Mouse (Mus musculus): ENCODE measurements around the gene Wfikkn2. TPM values are rescaled to one million over a fixed set of nuclear protein-coding genes. Genes with fewer than 3 reads are reported as not detected.

The Wfikkn2 gene
- polyA plus RNA-seq, 1 experiment from 2014 or later: 0.15 TPM

- Histone ChIP-seq H3K4me2 (peak overlapping the region; percentile 98), H3K9ac (no peak overlapping the region), H3K36me3 (replicated peaks) (peaks cover 7% of the 10 kb centered on the region), H3K9me3 (replicated peaks) (no peaks in the 10 kb centered on the region), H3K27me3 (no peaks in the 10 kb centered on the region), H3K27ac (replicated peaks) (peak overlapping the region; percentile 87; the same call in 1 of the 2 replicates), H3K4me3 (replicated peaks) (no peak overlapping the region; the same call in 1 of the 2 replicates), H3K4me1 (replicated peaks) (peaks cover 28% of the 10 kb centered on the region)
- no peak for ATAC-seq (ENCODE audit: insufficient read depth)
- WGBS (ENCODE audit: insufficient replicate concordance): 50% methylated on average over 8 of the region's 8 CpGs
Observed at GRCm38 (mm10) chr11:94208811-94209675, 36.8 kb downstream of the Wfikkn2 start.

GRCm38 (mm10) chr11:94206398-94207114, 39.2 kb downstream of the Wfikkn2 start:
- no peak for ATAC-seq (ENCODE audit: insufficient read depth)
- H3K27me3 ChIP-seq: no peaks in the 10 kb centered on the region

GRCm38 (mm10) chr11:94203066-94203465, 42.7 kb downstream of the Wfikkn2 start:
- H3K4me2 ChIP-seq: no peak overlapping the region
- no peaks in the 10 kb centered on the region for H3K27me3 ChIP-seq
- no peak overlapping the region for H3K4me3 ChIP-seq (replicated peaks)
- H3K9me3 ChIP-seq (replicated peaks): no peaks in the 10 kb centered on the region
- H3K27ac ChIP-seq (replicated peaks): no peak overlapping the region
- H3K36me3 ChIP-seq (replicated peaks): no peaks in the 10 kb centered on the region
- WGBS (ENCODE audit: insufficient replicate concordance): 62% methylated on average over 3 of the region's 3 CpGs
- no peak overlapping the region for H3K9ac ChIP-seq
- peaks cover 55% of the 10 kb centered on the region for H3K4me1 ChIP-seq (replicated peaks)
- ATAC-seq (ENCODE audit: insufficient read depth): no peak

More at GRCm38 (mm10) chr11:94206398-94207114, 39.2 kb downstream of the Wfikkn2 start:
- H3K9ac ChIP-seq: no peak overlapping the region
- no peak overlapping the region for H3K4me2 ChIP-seq
- H3K36me3 ChIP-seq (replicated peaks): no peaks in the 10 kb centered on the region
- no peak overlapping the region for H3K4me3 ChIP-seq (replicated peaks)
- peaks cover 26% of the 10 kb centered on the region for H3K4me1 ChIP-seq (replicated peaks)
- WGBS (ENCODE audit: insufficient replicate concordance): 70% methylated on average over 10 of the region's 10 CpGs
- H3K9me3 ChIP-seq (replicated peaks): no peaks in the 10 kb centered on the region
- no peak overlapping the region for H3K27ac ChIP-seq (replicated peaks)

- Histone ChIP-seq H3K27me3 (no peaks in the 10 kb centered on the region), H3K9ac (no peak overlapping the region), H3K27ac (replicated peaks) (no peak overlapping the region), H3K4me3 (replicated peaks) (no peak overlapping the region), H3K4me1 (replicated peaks) (peaks cover 55% of the 10 kb centered on the region), H3K4me2 (no peak overlapping the region), H3K36me3 (replicated peaks) (no peaks in the 10 kb centered on the region), H3K9me3 (replicated peaks) (no peaks in the 10 kb centered on the region)
- WGBS (ENCODE audit: insufficient replicate concordance): 67% methylated on average over 5 of the region's 5 CpGs
- ATAC-seq (ENCODE audit: insufficient read depth): no peak
Observed at GRCm38 (mm10) chr11:94202106-94202505, 43.7 kb downstream of the Wfikkn2 start.

- Histone ChIP-seq H3K9ac (no peak overlapping the region), H3K36me3 (replicated peaks) (no peaks in the 10 kb centered on the region), H3K4me3 (replicated peaks) (no peak overlapping the region), H3K27ac (replicated peaks) (no peak overlapping the region), H3K9me3 (replicated peaks) (no peaks in the 10 kb centered on the region), H3K4me2 (no peak overlapping the region), H3K27me3 (no peaks in the 10 kb centered on the region), H3K4me1 (replicated peaks) (peaks cover 58% of the 10 kb centered on the region)
- ATAC-seq (ENCODE audit: insufficient read depth): peak; percentile 55; the same call in 1 of the 2 replicates
- 29% methylated on average over 4 of the region's 4 CpGs for WGBS (ENCODE audit: insufficient replicate concordance)
Observed at GRCm38 (mm10) chr11:94200422-94200821, 45.4 kb downstream of the Wfikkn2 start.

- Histone ChIP-seq H3K27me3 (no peaks in the 10 kb centered on the region), H3K4me3 (replicated peaks) (no peak overlapping the region), H3K27ac (replicated peaks) (no peak overlapping the region), H3K4me1 (replicated peaks) (peaks cover 55% of the 10 kb centered on the region), H3K9ac (no peak overlapping the region), H3K36me3 (replicated peaks) (no peaks in the 10 kb centered on the region), H3K9me3 (replicated peaks) (no peaks in the 10 kb centered on the region), H3K4me2 (no peak overlapping the region)
- ATAC-seq (ENCODE audit: insufficient read depth): no peak
- WGBS (ENCODE audit: insufficient replicate concordance): 23% methylated on average over 2 of the region's 2 CpGs
Observed at GRCm38 (mm10) chr11:94199771-94200170, 46.0 kb downstream of the Wfikkn2 start.

- no peak overlapping the region for H3K27ac ChIP-seq (replicated peaks)
- 60% methylated on average over 7 of the region's 7 CpGs for WGBS (ENCODE audit: insufficient replicate concordance)
- no peaks in the 10 kb centered on the region for H3K27me3 ChIP-seq
- no peak for ATAC-seq (ENCODE audit: insufficient read depth)
- no peak overlapping the region for H3K9ac ChIP-seq
- peaks cover 55% of the 10 kb centered on the region for H3K4me1 ChIP-seq (replicated peaks)
- H3K9me3 ChIP-seq (replicated peaks): no peaks in the 10 kb centered on the region
- H3K4me3 ChIP-seq (replicated peaks): no peak overlapping the region
- H3K36me3 ChIP-seq (replicated peaks): no peaks in the 10 kb centered on the region
- no peak overlapping the region for H3K4me2 ChIP-seq
Observed at GRCm38 (mm10) chr11:94198405-94199146, 47.2 kb downstream of the Wfikkn2 start.

- ATAC-seq (ENCODE audit: insufficient read depth): no peak
- 53% methylated on average over 3 of the region's 3 CpGs for WGBS (ENCODE audit: insufficient replicate concordance)
Observed at GRCm38 (mm10) chr11:94196311-94196710, 49.5 kb downstream of the Wfikkn2 start.

GRCm38 (mm10) chr11:94193109-94193508, 52.7 kb downstream of the Wfikkn2 start:
- ATAC-seq (ENCODE audit: insufficient read depth): no peak
- Histone ChIP-seq H3K4me3 (replicated peaks) (no peak overlapping the region), H3K36me3 (replicated peaks) (no peaks in the 10 kb centered on the region), H3K27ac (replicated peaks) (no peak overlapping the region), H3K4me2 (no peak overlapping the region), H3K9me3 (replicated peaks) (no peaks in the 10 kb centered on the region), H3K9ac (no peak overlapping the region), H3K27me3 (no peaks in the 10 kb centered on the region), H3K4me1 (replicated peaks) (peaks cover 7% of the 10 kb centered on the region)
- 56% methylated on average over 2 of the region's 2 CpGs for WGBS (ENCODE audit: insufficient replicate concordance)

More at GRCm38 (mm10) chr11:94196311-94196710, 49.5 kb downstream of the Wfikkn2 start:
- H3K4me3 ChIP-seq (replicated peaks): no peak overlapping the region
- no peaks in the 10 kb centered on the region for H3K36me3 ChIP-seq (replicated peaks)
- H3K27ac ChIP-seq (replicated peaks): no peak overlapping the region
- no peaks in the 10 kb centered on the region for H3K9me3 ChIP-seq (replicated peaks)
- H3K27me3 ChIP-seq: no peaks in the 10 kb centered on the region
- H3K4me2 ChIP-seq: no peak overlapping the region
- no peak overlapping the region for H3K9ac ChIP-seq
- H3K4me1 ChIP-seq (replicated peaks): peaks cover 37% of the 10 kb centered on the region

GRCm38 (mm10) chr11:94190665-94191064, 55.1 kb downstream of the Wfikkn2 start:
- 75% methylated on average over 5 of the region's 5 CpGs for WGBS (ENCODE audit: insufficient replicate concordance)
- no peak overlapping the region for H3K4me2 ChIP-seq
- H3K27me3 ChIP-seq: no peaks in the 10 kb centered on the region
- H3K4me3 ChIP-seq (replicated peaks): no peak overlapping the region
- no peaks in the 10 kb centered on the region; the same call in none of the 2 replicates for H3K4me1 ChIP-seq (replicated peaks)
- no peaks in the 10 kb centered on the region for H3K36me3 ChIP-seq (replicated peaks)
- no peak; the same call in 1 of the 2 replicates for ATAC-seq (ENCODE audit: insufficient read depth)
- H3K9me3 ChIP-seq (replicated peaks): no peaks in the 10 kb centered on the region
- no peak overlapping the region for H3K27ac ChIP-seq (replicated peaks)
- H3K9ac ChIP-seq: no peak overlapping the region

Measured in liver, embryonic 15.5 days (tissue).